Mouse (Mus musculus): ENCODE results near the gene Commd8.
A peak's percentile ranks its signal among the peaks of the same experiment; 100 is the strongest.
"Not testable (repeated sequence)": the region's sequence is repeated elsewhere in the genome, so short reads cannot be mapped to it uniquely, and the experiment has no call there.

The Commd8 gene

GRCm38 (mm10) chr5:72164386-72164785 is 3.6 kb downstream of the Commd8 start:
- no peak for DNase-seq

GRCm38 (mm10) chr5:72162855-72163254 is 5.1 kb downstream of the Commd8 start:
- DNase-seq, result no peak

- no peak for DNase-seq
Observed at GRCm38 (mm10) chr5:72160781-72161485, 7.1 kb downstream of the Commd8 start.

GRCm38 (mm10) chr5:72159537-72159936 is 8.5 kb downstream of the Commd8 start:
- DNase-seq, result no peak

GRCm38 (mm10) chr5:72158667-72159066 is 9.3 kb downstream of the Commd8 start:
- no peak for DNase-seq

- no peak for DNase-seq
Observed at GRCm38 (mm10) chr5:72156598-72156997, 11.4 kb downstream of the Commd8 start.

- not testable (repeated sequence) for DNase-seq
Observed at GRCm38 (mm10) chr5:72155686-72156085, 12.3 kb downstream of the Commd8 start.

GRCm38 (mm10) chr5:72150870-72151269 is 17.1 kb downstream of the Commd8 start:
- no peak for DNase-seq

GRCm38 (mm10) chr5:72148679-72149078 is 19.3 kb downstream of the Commd8 start:
- DNase-seq, result peak; percentile 23

- no peak for DNase-seq
Observed at GRCm38 (mm10) chr5:72139619-72140018, 28.4 kb downstream of the Commd8 start.

GRCm38 (mm10) chr5:72138256-72138655 is 29.7 kb downstream of the Commd8 start:
- DNase-seq, result no peak

- DNase-seq, result no peak
Observed at GRCm38 (mm10) chr5:72133906-72134305, 34.1 kb downstream of the Commd8 start.

GRCm38 (mm10) chr5:72126681-72127080 is 41.3 kb downstream of the Commd8 start:
- no peak for DNase-seq

GRCm38 (mm10) chr5:72122414-72123037 is 45.5 kb downstream of the Commd8 start:
- no peak for DNase-seq
